Comparison of ENCODE assay signal across 28 mouse cellular contexts in genomic region chr8:61527037-61527436, GRCm38 (mm10). TPM values are rescaled to one million over a fixed set of nuclear protein-coding genes. Genes with fewer than 3 reads are reported as not detected.
A peak's percentile ranks its signal among the peaks of the same experiment; 100 is the strongest.
DNase-seq lines count a peak whose midpoint lies in the region; ATAC-seq lines count a peak whose summit lies in the region.
"Had no signal": no experiment of that assay in that cellular context is flagged by ENCODE, and none has a peak within 500 bp of the region (broad histone marks: within the 10 kb centered on the region; RNA-seq: fewer than 3 reads in every experiment).

No protein-coding gene starts in this region.

- H3K9me3 ChIP-seq in embryonic facial prominence, embryonic 13.5 days = no peaks in the 10 kb centered on the region
- no peaks in the 10 kb centered on the region for H3K9me3 ChIP-seq in embryonic facial prominence, embryonic 10.5 days
- H3K9me3 ChIP-seq in embryonic facial prominence, embryonic 14.5 days (ENCODE audit: control insufficient read depth, low read length) = no peaks in the 10 kb centered on the region
- no peaks in the 10 kb centered on the region for H3K9me3 ChIP-seq in stomach, embryonic 16.5 days (replicated peaks; ENCODE audit: control insufficient read depth, low read length)
- H3K9me3 ChIP-seq: embryonic facial prominence, embryonic 12.5 days; forebrain, embryonic 10.5 days; forebrain, embryonic 12.5 days; forebrain, embryonic 15.5 days; G1E had no signal

- H3K4me1 ChIP-seq in embryonic facial prominence, embryonic 13.5 days = peaks cover 11% of the 10 kb centered on the region; the same call in 1 of the 2 replicates
- H3K4me1 ChIP-seq in embryonic facial prominence, embryonic 10.5 days = no peaks in the 10 kb centered on the region
- H3K4me1 ChIP-seq in embryonic facial prominence, embryonic 14.5 days (ENCODE audit: control insufficient read depth, insufficient read depth, low read length) = no peaks in the 10 kb centered on the region
- peaks cover 4% of the 10 kb centered on the region for H3K4me1 ChIP-seq in stomach, embryonic 16.5 days (ENCODE audit: control insufficient read depth, insufficient read depth, low read length)
- H3K4me1 ChIP-seq: embryonic facial prominence, embryonic 12.5 days; forebrain, embryonic 10.5 days; forebrain, embryonic 12.5 days; forebrain, embryonic 15.5 days had no signal

- no peak overlapping the region for H3K9ac ChIP-seq in embryonic facial prominence, embryonic 13.5 days
- H3K9ac ChIP-seq in embryonic facial prominence, embryonic 14.5 days (ENCODE audit: low read depth, low read length) = no peak overlapping the region
- H3K9ac ChIP-seq in stomach, embryonic 16.5 days (ENCODE audit: low read length) = no peak overlapping the region
- H3K9ac ChIP-seq: embryonic facial prominence, embryonic 12.5 days; forebrain, embryonic 12.5 days; forebrain, embryonic 15.5 days had no signal

- no peaks in the 10 kb centered on the region for H3K27me3 ChIP-seq in embryonic facial prominence, embryonic 13.5 days
- H3K27me3 ChIP-seq in embryonic facial prominence, embryonic 10.5 days (replicated peaks; ENCODE audit: low read depth, poor library complexity, severe bottlenecking) = no peaks in the 10 kb centered on the region
- no peaks in the 10 kb centered on the region for H3K27me3 ChIP-seq in embryonic facial prominence, embryonic 14.5 days (replicated peaks; ENCODE audit: control insufficient read depth, insufficient read depth, low read length)
- no peaks in the 10 kb centered on the region for H3K27me3 ChIP-seq in stomach, embryonic 16.5 days (ENCODE audit: control insufficient read depth, insufficient read depth, low read length)
- H3K27me3 ChIP-seq: CH12.LX; embryonic facial prominence, embryonic 12.5 days; forebrain, embryonic 12.5 days; forebrain, embryonic 15.5 days; Patski had no signal

- H3K27ac ChIP-seq in embryonic facial prominence, embryonic 13.5 days = 0 out of 2 replicates have a peak overlapping the region, but pooled peaks have one; percentile 8
- H3K27ac ChIP-seq in embryonic facial prominence, embryonic 10.5 days (replicated peaks) = no peak overlapping the region
- H3K27ac ChIP-seq in embryonic facial prominence, embryonic 14.5 days (replicated peaks; ENCODE audit: low read depth, low read length) = no peak overlapping the region
- peak overlapping the region; percentile 60; the same call in 1 of the 2 replicates for H3K27ac ChIP-seq in stomach, embryonic 16.5 days (ENCODE audit: low read length)
- H3K27ac ChIP-seq: embryonic facial prominence, embryonic 12.5 days; forebrain, embryonic 10.5 days; forebrain, embryonic 12.5 days; forebrain, embryonic 15.5 days had no signal

- no peak for ATAC-seq in embryonic facial prominence, embryonic 13.5 days (ENCODE audit: insufficient number of reproducible peaks, insufficient read depth, low FRiP score, low TSS enrichment, low read depth)
- peak; percentile 24; the same call in 1 of the 2 replicates for ATAC-seq in frontal cortex, adult (ENCODE audit: low TSS enrichment)
- no peak; the same call in 1 of the 2 replicates for ATAC-seq in embryonic facial prominence, embryonic 14.5 days (ENCODE audit: low read depth)
- ATAC-seq in stomach, embryonic 16.5 days (ENCODE audit: insufficient read depth, low FRiP score) = 0 out of 2 replicates have a peak, but pooled peaks have one; percentile 45
- ATAC-seq: activated CD4-positive, CD25-positive, alpha-beta regulatory T cell, adult 4 months; CD4-positive, CD25-positive, alpha-beta regulatory T cell, adult 4 months; forebrain, embryonic 15.5 days; Patski had no signal

- H3K4me3 ChIP-seq in embryonic facial prominence, embryonic 13.5 days = no peak overlapping the region
- H3K4me3 ChIP-seq in embryonic facial prominence, embryonic 10.5 days = no peak overlapping the region
- H3K4me3 ChIP-seq in embryonic facial prominence, embryonic 14.5 days (ENCODE audit: low read depth, low read length) = no peak overlapping the region
- no peak overlapping the region for H3K4me3 ChIP-seq in stomach, embryonic 16.5 days (replicated peaks; ENCODE audit: low read length)
- H3K4me3 ChIP-seq: embryonic facial prominence, embryonic 12.5 days; erythroblast, embryonic 14.5 days; forebrain, embryonic 10.5 days; forebrain, embryonic 12.5 days; forebrain, embryonic 15.5 days had no signal

- 72% methylated on average over 14 of the region's 14 CpGs for WGBS in embryonic facial prominence, embryonic 13.5 days
- 92% methylated on average over 14 of the region's 14 CpGs for WGBS in embryonic facial prominence, embryonic 10.5 days
- WGBS in embryonic facial prominence, embryonic 14.5 days = 78% methylated on average over 14 of the region's 14 CpGs
- 64% methylated on average over 14 of the region's 14 CpGs for WGBS in stomach, embryonic 16.5 days

- H3K4me2 ChIP-seq in embryonic facial prominence, embryonic 13.5 days = no peak overlapping the region
- H3K4me2 ChIP-seq in embryonic facial prominence, embryonic 14.5 days (ENCODE audit: low read depth, low read length) = no peak overlapping the region
- no peak overlapping the region for H3K4me2 ChIP-seq in stomach, embryonic 16.5 days (ENCODE audit: low read depth, low read length)
- H3K4me2 ChIP-seq: embryonic facial prominence, embryonic 12.5 days; forebrain, embryonic 12.5 days; forebrain, embryonic 15.5 days had no signal

- no peak for DNase-seq in embryonic facial prominence, embryonic 10.5 days (ENCODE audit: low spot score)
- no peak for DNase-seq in frontal cortex, postnatal 36 days (ENCODE audit: low spot score in 2 of 2)
- DNase-seq in embryonic facial prominence, embryonic 14.5 days (ENCODE audit: low spot score) = peak; percentile 56
- no peak for DNase-seq in embryo, embryonic 10 days (ENCODE audit: low spot score)
- DNase-seq in gastrocnemius, postnatal 10 days = no peak
- DNase-seq: adrenal gland, adult 8-10 months; adrenal gland, postnatal 14 days; adrenal gland, postnatal 36 days; B cell, adult 2 months; cerebellum, adult 11-12 months; cerebellum, adult 2 months; cerebellum, adult 9-10 months; cerebellum, postnatal 10 days; cerebellum, postnatal 25 days; embryo, embryonic 11 days had no signal

- peaks cover 84% of the 10 kb centered on the region for H3K36me3 ChIP-seq in embryonic facial prominence, embryonic 13.5 days
- H3K36me3 ChIP-seq in embryonic facial prominence, embryonic 10.5 days (replicated peaks) = peaks cover 97% of the 10 kb centered on the region
- H3K36me3 ChIP-seq in embryonic facial prominence, embryonic 14.5 days (ENCODE audit: control insufficient read depth, insufficient read depth, low read length) = peaks cover 83% of the 10 kb centered on the region
- peaks cover 7% of the 10 kb centered on the region; the same call in 1 of the 2 replicates for H3K36me3 ChIP-seq in stomach, embryonic 16.5 days (ENCODE audit: control insufficient read depth, insufficient read depth, low read length)
- H3K36me3 ChIP-seq: forebrain, embryonic 15.5 days; G1E had no signal

RNA-seq across cellular contexts. Expression of gene Cbr4, which starts 39.5 kb away (rescaled TPM):
- polyA plus RNA-seq in embryonic facial prominence, embryonic 13.5 days (2015; fragmentation: Nextera tagmentation; extraction: Ambion mirVana) = 29.5 and 32.5 TPM in 2 replicates
- 26.9 and 31.6 TPM in 2 replicates for polyA plus RNA-seq in embryonic facial prominence, embryonic 10.5 days (2016; fragmentation: Nextera tagmentation; extraction: Ambion mirVana)
- 30.9 and 31.3 TPM in 2 replicates for polyA plus RNA-seq in embryonic facial prominence, embryonic 14.5 days (2014; fragmentation: Nextera tagmentation; extraction: Ambion mirVana)
- 30.8 and 31.9 TPM in 2 replicates for polyA plus RNA-seq in stomach, embryonic 16.5 days (2015; fragmentation: Nextera tagmentation; extraction: Ambion mirVana)
- 10 to 100 TPM; 28.5 to 32.2 TPM for total RNA-seq in gastrocnemius, postnatal 10 days (2021)

Comparison
In these comparisons a context has a peak if more than half of its experiments do, and no peak if none do; other contexts are left out.
1. H3K27ac ChIP-seq: peak in embryonic facial prominence, embryonic 13.5 days (single experiment) and stomach, embryonic 16.5 days (single experiment); none in embryonic facial prominence, embryonic 10.5 days (single experiment) and embryonic facial prominence, embryonic 14.5 days (single experiment).
2. ATAC-seq: peak in frontal cortex, adult (single experiment) and stomach, embryonic 16.5 days (single experiment); none in embryonic facial prominence, embryonic 13.5 days (single experiment) and embryonic facial prominence, embryonic 14.5 days (single experiment).